Comparison of ENCODE assay signal across 15 mouse cellular contexts in the genomic region with DNA sequence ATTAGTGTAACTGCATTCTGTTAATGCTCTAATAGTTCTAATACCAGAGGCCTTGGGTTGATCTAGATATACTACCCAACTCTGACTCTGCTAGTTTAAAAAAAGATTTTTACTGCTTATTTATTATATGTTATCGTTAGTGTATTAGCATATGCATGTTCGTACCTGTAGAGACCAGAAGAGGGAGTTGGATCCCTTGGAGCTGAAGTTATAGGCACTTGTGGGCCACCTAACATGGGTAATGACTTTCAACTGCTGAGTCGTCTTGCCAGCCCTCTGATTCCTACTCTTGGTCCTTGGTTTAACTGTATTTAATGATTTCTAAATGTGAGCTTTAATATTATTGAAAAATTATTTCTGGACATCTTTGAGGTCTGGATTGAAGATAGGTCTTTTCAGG.
"Had no signal": no experiment of that assay in that cellular context is flagged by ENCODE, and none has a peak within 500 bp of the region (broad histone marks: within the 10 kb centered on the region; RNA-seq: fewer than 3 reads in every experiment).

No protein-coding gene starts in this region.

- H3K4me1 ChIP-seq: midbrain, embryonic 12.5 days; neural tube, embryonic 12.5 days; stomach, embryonic 15.5 days had no signal

- H3K9ac ChIP-seq: liver, embryonic 14.5 days; lung, embryonic 14.5 days; midbrain, embryonic 12.5 days; neural tube, embryonic 12.5 days; stomach, embryonic 15.5 days had no signal

- H3K27me3 ChIP-seq: megakaryocyte, embryonic 14.5 days; midbrain, embryonic 12.5 days; neural tube, embryonic 12.5 days; stomach, embryonic 15.5 days had no signal

- DNase-seq: lung, adult 18-20 months; lung, embryonic 14.5 days; lung, postnatal 10 days; midbrain, embryonic 14.5 days; right cerebral cortex, postnatal 14 days; thymus, adult 2 months; thymus, postnatal 25 days; thymus, postnatal 4 days had no signal

- H3K36me3 ChIP-seq: stomach, embryonic 15.5 days had no signal

- H3K4me3 ChIP-seq: midbrain, embryonic 12.5 days; neural tube, embryonic 12.5 days; stomach, embryonic 15.5 days had no signal

- H3K9me3 ChIP-seq: megakaryocyte, embryonic 14.5 days; midbrain, embryonic 12.5 days; neural tube, embryonic 12.5 days; stomach, embryonic 15.5 days had no signal

- H3K4me2 ChIP-seq: lung, embryonic 14.5 days; midbrain, embryonic 12.5 days; neural tube, embryonic 12.5 days; stomach, embryonic 15.5 days had no signal

- H3K27ac ChIP-seq: liver, embryonic 14.5 days; macrophage; midbrain, embryonic 12.5 days; neural tube, embryonic 12.5 days; stomach, embryonic 15.5 days; stomach, postnatal 0 days had no signal
